Mouse (Mus musculus) heart, postnatal 0 days (tissue): ENCODE results near the gene Dhx40.

Experiments used
- CTCF ChIP-seq: IDR thresholded peaks from 2 replicates; pipeline ENCODE4 v1.5.1; 2016; ENCODE audit warnings: antibody characterized with exemption, control low read depth, low read depth
- EP300 ChIP-seq: IDR thresholded peaks from 2 replicates; pipeline ENCODE4 v1.6.1; 2016; ENCODE audit warnings: antibody characterized with exemption, low read depth

DNA sequence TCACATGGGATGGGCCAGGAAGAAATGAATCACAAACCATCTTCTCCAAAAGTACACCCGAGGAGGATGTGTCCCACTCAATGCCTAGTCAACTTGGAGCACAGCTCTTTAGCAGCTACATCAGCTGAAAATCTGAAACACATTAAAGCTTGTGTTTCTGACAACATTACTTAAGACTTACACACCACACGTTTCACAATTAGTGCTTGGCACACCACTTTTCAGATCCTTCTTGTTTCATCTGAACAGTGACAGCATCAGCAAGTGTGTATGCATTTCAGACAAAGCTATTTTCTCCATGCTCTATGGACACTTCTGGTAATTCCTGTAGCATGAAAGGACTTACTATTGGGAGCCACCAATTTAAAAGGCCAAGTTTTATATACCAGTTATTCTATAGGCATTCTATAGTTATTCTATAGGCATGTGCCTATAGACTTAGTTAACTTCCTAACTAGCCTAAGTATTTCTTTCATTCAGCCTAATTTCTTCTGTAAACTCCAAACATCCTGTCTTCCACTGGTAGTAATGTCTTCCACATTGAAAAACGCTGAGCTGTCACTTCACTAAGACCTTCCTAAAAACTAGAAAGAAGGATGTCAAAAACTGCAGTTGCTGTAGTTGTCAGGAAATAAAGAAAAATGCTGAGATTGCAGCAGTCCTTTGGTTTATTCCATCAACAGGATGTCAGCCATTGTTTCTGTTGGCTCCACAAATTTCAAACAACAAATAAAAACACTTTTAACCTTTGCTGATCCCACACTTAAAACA lies 61.7 kb downstream of the Dhx40 start:
- TF ChIP-seq CTCF (no peak), EP300 (no peak)
